Mouse (Mus musculus) MEL (cell line): ENCODE data around the gene Zfp277. TPM values are rescaled to one million over a fixed set of nuclear protein-coding genes. Genes with fewer than 3 reads are reported as not detected.

ENCODE experiments used
- DNase-seq: peaks from one replicate; pipeline ENCODE4 v3.0.0; 2011; ENCODE audit warnings: low read depth, low spot score
- H3K27ac ChIP-seq: 2 replicates; pipeline ENCODE4 v1.5.1; 2012; ENCODE audit warnings: low read depth, mild to moderate bottlenecking, control low read depth, low read length, moderate library complexity; ENCODE audit not compliant: control insufficient read depth
- H3K27me3 ChIP-seq, 2 experiments: fragments of 150-350 bp in 1 of 2; sonication (generic) in 1 of 2; 2 replicates each; pipeline ENCODE4 v1.6.1; 2012; ENCODE audit warnings: low read length in 2 of 2, mild to moderate bottlenecking in 2 of 2, improper control_type of control experiment in 1 of 2, moderate library complexity in 1 of 2; ENCODE audit not compliant: insufficient read depth in 2 of 2, control insufficient read depth in 1 of 2
- H3K36me3 ChIP-seq, 2 experiments: 2 replicates each; pipeline ENCODE4 v1.6.1; 2012 to 2014; ENCODE audit warnings: low read length in 2 of 2, improper control_type of control experiment in 1 of 2, inconsistent platforms in 1 of 2, mild to moderate bottlenecking in 1 of 2; ENCODE audit not compliant: insufficient read depth in 2 of 2, control insufficient read depth in 1 of 2
- H3K4me1 ChIP-seq, 2 experiments: fragments of 150-350 bp in 1 of 2; sonication (generic) in 1 of 2; 2 replicates each; pipeline ENCODE4 v1.6.1; 2012; ENCODE audit warnings: low read length in 2 of 2, improper control_type of control experiment in 1 of 2, mild to moderate bottlenecking in 1 of 2; ENCODE audit not compliant: insufficient read depth in 2 of 2, control insufficient read depth in 1 of 2
- H3K4me3 ChIP-seq, 2 experiments: fragments of 150-350 bp in 1 of 2; sonication (generic) in 1 of 2; 2 replicates each; pipeline ENCODE4 v1.5.1; 2012; ENCODE audit warnings: low read depth in 2 of 2, low read length in 2 of 2, mild to moderate bottlenecking in 2 of 2, moderate library complexity in 2 of 2, control low read depth in 1 of 2, improper control_type of control experiment in 1 of 2; ENCODE audit not compliant: control insufficient read depth in 1 of 2, insufficient read depth in 1 of 2
- H3K79me2 ChIP-seq: 2 replicates; pipeline ENCODE4 v1.6.1; 2012; ENCODE audit warnings: mild to moderate bottlenecking, low read length, moderate library complexity; ENCODE audit not compliant: control insufficient read depth, poor library complexity, insufficient read depth
- H3K9ac ChIP-seq: 2 replicates; pipeline ENCODE4 v1.6.1; 2012; ENCODE audit warnings: low read depth, mild to moderate bottlenecking, control low read depth, low read length, moderate library complexity; ENCODE audit not compliant: control insufficient read depth, poor library complexity, severe bottlenecking
- H3K9me3 ChIP-seq: fragments of 150-350 bp; sonication (generic); replicated peaks from 2 replicates; pipeline ENCODE4 v1.6.1; 2012; ENCODE audit warnings: mild to moderate bottlenecking, low read length, improper control_type of control experiment, moderate library complexity; ENCODE audit not compliant: insufficient read depth
- BHLHE40 ChIP-seq: IDR thresholded peaks from 2 replicates; pipeline ENCODE4 v1.6.1; 2012; ENCODE audit warnings: low read depth, mild to moderate bottlenecking, inconsistent platforms, low read length, improper control_type of control experiment, borderline replicate concordance
- CHD1 ChIP-seq: IDR thresholded peaks from 2 replicates; pipeline ENCODE4 v1.6.1; 2012; ENCODE audit warnings: low read depth, mild to moderate bottlenecking, inconsistent platforms, low read length, improper control_type of control experiment
- CHD2 ChIP-seq: IDR thresholded peaks from 2 replicates; pipeline ENCODE4 v1.6.1; 2011; ENCODE audit warnings: low read length, improper control_type of control experiment
- E2F4 ChIP-seq: IDR thresholded peaks from 2 replicates; pipeline ENCODE4 v1.6.1; 2011; ENCODE audit warnings: low read depth, low read length, improper control_type of control experiment, borderline replicate concordance
- ELF1 ChIP-seq: IDR thresholded peaks from 2 replicates; pipeline ENCODE4 v1.6.1; 2014; ENCODE audit warnings: low read depth, mild to moderate bottlenecking, inconsistent platforms, low read length, improper control_type of control experiment, moderate library complexity
- EP300 ChIP-seq, 2 experiments: IDR thresholded peaks; 2 replicates each; pipeline ENCODE4 v1.6.1; 2011; ENCODE audit warnings: improper control_type of control experiment in 2 of 2, low read length in 2 of 2, low read depth in 1 of 2, mild to moderate bottlenecking in 1 of 2
- ETS1 ChIP-seq: IDR thresholded peaks from 2 replicates; pipeline ENCODE4 v1.6.1; 2012; ENCODE audit warnings: low read depth, mild to moderate bottlenecking, inconsistent platforms, low read length, improper control_type of control experiment, moderate library complexity
- GATA1 ChIP-seq: IDR thresholded peaks from 2 replicates; pipeline ENCODE4 v1.6.1; 2011; ENCODE audit warnings: low read depth, low read length, improper control_type of control experiment
- HCFC1 ChIP-seq: IDR thresholded peaks from 2 replicates; pipeline ENCODE4 v1.6.1; 2012; ENCODE audit warnings: low read depth, mild to moderate bottlenecking, inconsistent platforms, low read length, improper control_type of control experiment, moderate library complexity
- JUND ChIP-seq: IDR thresholded peaks from 2 replicates; pipeline ENCODE4 v1.6.1; 2011; ENCODE audit warnings: low read depth, mild to moderate bottlenecking, improper control_type of control experiment, low read length
- KAT2A ChIP-seq: conservative IDR thresholded peaks from 2 replicates; pipeline ENCODE4 v1.6.1; 2012; ENCODE audit warnings: low read depth, low read length, improper control_type of control experiment, inconsistent platforms
- MAFK ChIP-seq: IDR thresholded peaks from 2 replicates; pipeline ENCODE4 v1.6.1; 2011; ENCODE audit warnings: low read depth, mild to moderate bottlenecking, low read length, improper control_type of control experiment, borderline replicate concordance
- MXI1 ChIP-seq: IDR thresholded peaks from 2 replicates; pipeline ENCODE4 v1.6.1; 2011; ENCODE audit warnings: mild to moderate bottlenecking, low read depth, low read length, improper control_type of control experiment
- MYC ChIP-seq: IDR thresholded peaks from 2 replicates; pipeline ENCODE4 v1.6.1; 2011; ENCODE audit warnings: low read depth, mild to moderate bottlenecking, low read length, improper control_type of control experiment, moderate library complexity
- NELFE ChIP-seq: IDR thresholded peaks from 2 replicates; pipeline ENCODE4 v1.6.1; 2011; ENCODE audit warnings: low read depth, low read length, improper control_type of control experiment
- POLR2A ChIP-seq, 2 experiments: IDR thresholded peaks; 2 replicates each; pipeline ENCODE4 v1.6.1; 2011 to 2012; ENCODE audit warnings: low read length in 2 of 2, mild to moderate bottlenecking in 2 of 2, control low read depth in 1 of 2, improper control_type of control experiment in 1 of 2, low read depth in 1 of 2, moderate library complexity in 1 of 2; ENCODE audit not compliant: control insufficient read depth in 1 of 2, insufficient read depth in 1 of 2, poor library complexity in 1 of 2
- POLR2AphosphoS2 ChIP-seq: IDR thresholded peaks from 2 replicates; pipeline ENCODE4 v1.6.1; 2011; ENCODE audit warnings: low read length, improper control_type of control experiment
- POLR2AphosphoS5 ChIP-seq: IDR thresholded peaks from 2 replicates; pipeline ENCODE4 v1.6.1; 2012; ENCODE audit warnings: low read depth, borderline replicate concordance, mild to moderate bottlenecking, inconsistent platforms, low read length, moderate library complexity, mixed read lengths
- RAD21 ChIP-seq: IDR thresholded peaks from 2 replicates; pipeline ENCODE4 v1.6.1; 2011; ENCODE audit warnings: mild to moderate bottlenecking, low read depth, low read length, improper control_type of control experiment
- RCOR1 ChIP-seq: IDR thresholded peaks from 2 replicates; pipeline ENCODE4 v1.6.1; 2012; ENCODE audit warnings: low read depth, mild to moderate bottlenecking, inconsistent platforms, low read length, improper control_type of control experiment
- SMC3 ChIP-seq: IDR thresholded peaks from 2 replicates; pipeline ENCODE4 v1.6.1; 2011; ENCODE audit warnings: low read depth, low read length, improper control_type of control experiment
- TAL1 ChIP-seq: IDR thresholded peaks from 2 replicates; pipeline ENCODE4 v1.6.1; 2012; ENCODE audit warnings: mild to moderate bottlenecking, inconsistent platforms, low read length, moderate library complexity, mixed read lengths
- TCF12 ChIP-seq: IDR thresholded peaks from 2 replicates; pipeline ENCODE4 v1.6.1; 2014; ENCODE audit warnings: low read depth, mild to moderate bottlenecking, inconsistent platforms, low read length, improper control_type of control experiment, moderate library complexity
- USF1 ChIP-seq: IDR thresholded peaks from 2 replicates; pipeline ENCODE4 v1.6.1; 2014; ENCODE audit warnings: low read depth, mild to moderate bottlenecking, inconsistent platforms, low read length, improper control_type of control experiment, moderate library complexity
- USF2 ChIP-seq, 2 experiments: IDR thresholded peaks; 2 replicates each; pipeline ENCODE4 v1.6.1; 2011 to 2012; ENCODE audit warnings: improper control_type of control experiment in 2 of 2, low read length in 2 of 2, borderline replicate concordance in 1 of 2, inconsistent platforms in 1 of 2, low read depth in 1 of 2, mild to moderate bottlenecking in 1 of 2; ENCODE audit not compliant: insufficient read depth in 1 of 2
- ZKSCAN1 ChIP-seq: IDR thresholded peaks from 2 replicates; pipeline ENCODE4 v1.6.1; 2012; ENCODE audit warnings: low read depth, mild to moderate bottlenecking, inconsistent platforms, low read length, improper control_type of control experiment, moderate library complexity
- ZMIZ1 ChIP-seq: IDR thresholded peaks from 2 replicates; pipeline ENCODE4 v1.6.1; 2012; ENCODE audit warnings: low read depth, mild to moderate bottlenecking, inconsistent platforms, low read length, improper control_type of control experiment, moderate library complexity
- ZNF384 ChIP-seq: IDR thresholded peaks from 2 replicates; pipeline ENCODE4 v1.6.1; 2012; ENCODE audit warnings: low read depth, mild to moderate bottlenecking, inconsistent platforms, low read length, improper control_type of control experiment
- polyA plus RNA-seq, 2 experiments: library from polyadenylated mRNA; stranded (reverse) in 1 of 2; unstranded in 1 of 2; fragments of >175 nt in 1 of 2; fragments of >200 nt in 1 of 2; gene quantifications; 2 replicates each; pipeline versions ENCODE4 v1.2.1 to v1.2.4; 2012; ENCODE audit warnings: low replicate concordance in 2 of 2, low read depth in 1 of 2; ENCODE audit not compliant: insufficient read length in 2 of 2, insufficient read depth in 1 of 2, missing spikeins in 1 of 2
- total RNA-seq: library from RNA; depleted of rRNA; stranded (reverse); fragments of 300-350 nt; gene quantifications from 2 replicates; pipeline ENCODE4 v1.2.3, GENCODE M21; 2012

Zfp277 gene
- total and polyA plus RNA-seq, 3 experiments: 1.1 to 1.9 TPM; not detected in 1

- no peaks in the 10 kb centered on the region for H3K9me3 ChIP-seq
- no peak for TF ChIP-seq MXI1
- no peak for TF ChIP-seq ZMIZ1
- no peak for TF ChIP-seq CHD2
- no peak for TF ChIP-seq EP300 (IDR thresholded peaks at IDR 0.05; ENCODE audit: low read depth in 1 of 2, low read length in 2 of 2)
- TF ChIP-seq USF1: no peak
- no peak for TF ChIP-seq TAL1
- TF ChIP-seq POLR2AphosphoS5: no peak
- no peak for TF ChIP-seq HCFC1
- TF ChIP-seq MAFK: no peak
- no peak for TF ChIP-seq SMC3
- no peak for TF ChIP-seq ETS1
- TF ChIP-seq KAT2A: no peak
- no peak for TF ChIP-seq ZKSCAN1
- no peak for TF ChIP-seq RCOR1
- TF ChIP-seq JUND: no peak
- TF ChIP-seq POLR2A (IDR thresholded peaks at IDR 0.05; ENCODE audit: control insufficient read depth in 1 of 2, insufficient read depth in 1 of 2, low read depth in 1 of 2, low read length in 2 of 2, poor library complexity in 1 of 2): no peak
- TF ChIP-seq ZNF384: no peak
- H3K79me2 ChIP-seq: no peaks in the 10 kb centered on the region
- H3K27ac ChIP-seq: no peak overlapping the region
- H3K36me3 ChIP-seq: no peaks in the 10 kb centered on the region
- no peak for DNase-seq
- no peak overlapping the region for H3K9ac ChIP-seq
- H3K4me3 ChIP-seq: no peak overlapping the region
- H3K27me3 ChIP-seq: peaks cover 0 to 2% of the 10 kb centered on the region in 2 experiments; a peak in 2 of 4 replicates
- no peaks in the 10 kb centered on the region for H3K4me1 ChIP-seq
Observed at GRCm38 (mm10) chr12:40468235-40468634, 22.5 kb upstream of the Zfp277 start.

- Histone ChIP-seq H3K9ac (no peak overlapping the region), H3K4me3 (no peak overlapping the region), H3K79me2 (no peaks in the 10 kb centered on the region)
- TF ChIP-seq USF1 (no peak), MAFK (no peak), SMC3 (no peak), ELF1 (no peak), CHD1 (no peak), ZNF384 (no peak), POLR2AphosphoS2 (no peak), E2F4 (no peak), BHLHE40 (no peak), ETS1 (no peak), TCF12 (no peak), NELFE (no peak), MXI1 (no peak), RAD21 (no peak), JUND (no peak), USF2 (IDR thresholded peaks at IDR 0.05; ENCODE audit: borderline replicate concordance in 1 of 2, insufficient read depth in 1 of 2, low read depth in 1 of 2, low read length in 2 of 2) (no peak), ZKSCAN1 (no peak), GATA1 (no peak), MYC (no peak)
- TF ChIP-seq, all 39 proteins: peak for 0
- no peaks in the 10 kb centered on the region for H3K9me3 ChIP-seq
- no peaks in the 10 kb centered on the region for H3K36me3 ChIP-seq
- H3K4me1 ChIP-seq: no peaks in the 10 kb centered on the region
- H3K27me3 ChIP-seq: peaks cover 0 to 2% of the 10 kb centered on the region in 2 experiments; a peak in 3 of 4 replicates
- no peak for DNase-seq
- no peak overlapping the region for H3K27ac ChIP-seq
Observed at GRCm38 (mm10) chr12:40464282-40464681, 18.6 kb upstream of the Zfp277 start.
